Mouse (Mus musculus) thymus, adult 2 months (tissue): ENCODE results near the gene Bmp2k.

Experiments used
- CTCF ChIP-seq: fragments of 200-500 bp; IDR thresholded peaks from 2 replicates; pipeline ENCODE4 v1.5.1; 2012; ENCODE audit warnings: mild to moderate bottlenecking, control low read depth, low read length, moderate library complexity, borderline replicate concordance; ENCODE audit not compliant: control insufficient read depth, poor library complexity, insufficient read depth; ENCODE audit errors: extremely low read depth
- POLR2A ChIP-seq: fragments of 200-500 bp; IDR thresholded peaks from 2 replicates; pipeline ENCODE4 v1.6.1; 2012; ENCODE audit warnings: mild to moderate bottlenecking, low read length, control low read depth, moderate library complexity; ENCODE audit not compliant: control insufficient read depth, poor library complexity, insufficient read depth; ENCODE audit errors: extremely low read depth

DNA sequence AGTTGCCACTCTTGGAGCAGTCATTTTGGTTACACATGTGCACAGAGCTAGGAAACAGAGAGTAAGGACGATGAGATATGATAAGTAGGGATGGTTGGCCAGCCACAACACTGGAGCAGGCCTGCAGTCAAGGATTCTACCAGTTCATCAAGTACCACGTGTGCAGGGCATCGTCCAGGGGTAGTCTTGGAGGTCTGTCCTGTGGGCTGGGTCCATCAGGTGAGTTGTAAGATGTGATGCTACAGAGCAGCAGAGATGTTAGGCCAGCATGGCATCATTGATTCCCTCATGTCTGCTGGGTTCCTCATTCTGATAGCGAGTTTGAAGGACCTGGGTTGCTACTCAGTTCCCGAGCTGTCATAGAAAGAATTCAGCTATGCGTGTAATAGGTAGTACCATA, 87.6 kb downstream of the Bmp2k start:
- no peak for TF ChIP-seq POLR2A
- TF ChIP-seq CTCF: no peak
